Mouse (Mus musculus): ENCODE data around the gene Kcna5. TPM values are rescaled to one million over a fixed set of nuclear protein-coding genes. Genes with fewer than 3 reads are reported as not detected.

Gene Kcna5
- not detected in 4 replicates for total RNA-seq (2023)

GRCm38 (mm10) chr6:126535208-126535910 is at the start of gene Kcna5:
Gene Kcna5 (minus strand): TSS chr6:126535412.

Other genes with a start within 250 kb of the Kcna5 start
- gene Kcna1, start 111.0 kb upstream of the Kcna5 start, total RNA-seq (2023): not detected in 4 replicates
- not detected in 4 replicates for gene Kcna6, start 205.3 kb upstream of the Kcna5 start, total RNA-seq (2023)